Mouse (Mus musculus) G1E (cell line): ENCODE measurements around the gene Gm6583.

Source experiments
- CTCF ChIP-seq: IDR thresholded peaks from 2 replicates; pipeline ENCODE4 v1.5.1; 2012; ENCODE audit warnings: low read depth, low read length, inconsistent platforms, mixed read lengths
- GATA1 ChIP-seq: IDR thresholded peaks from 2 replicates; pipeline ENCODE4 v1.6.1; 2012; ENCODE audit warnings: borderline replicate concordance, low read length, inconsistent platforms, mixed read lengths
- GATA2 ChIP-seq: IDR thresholded peaks from 2 replicates; pipeline ENCODE4 v1.6.1; 2012; ENCODE audit warnings: low read depth, low read length, inconsistent platforms, borderline replicate concordance
- POLR2AphosphoS5 ChIP-seq: IDR thresholded peaks from 2 replicates; pipeline ENCODE4 v1.6.1; 2012; ENCODE audit warnings: low read depth, low read length, inconsistent platforms; ENCODE audit not compliant: insufficient replicate concordance
- TAL1 ChIP-seq: conservative IDR thresholded peaks from 2 replicates; pipeline ENCODE4 v1.6.1; 2012; ENCODE audit warnings: low read depth, low read length, inconsistent platforms, mixed read lengths

DNA sequence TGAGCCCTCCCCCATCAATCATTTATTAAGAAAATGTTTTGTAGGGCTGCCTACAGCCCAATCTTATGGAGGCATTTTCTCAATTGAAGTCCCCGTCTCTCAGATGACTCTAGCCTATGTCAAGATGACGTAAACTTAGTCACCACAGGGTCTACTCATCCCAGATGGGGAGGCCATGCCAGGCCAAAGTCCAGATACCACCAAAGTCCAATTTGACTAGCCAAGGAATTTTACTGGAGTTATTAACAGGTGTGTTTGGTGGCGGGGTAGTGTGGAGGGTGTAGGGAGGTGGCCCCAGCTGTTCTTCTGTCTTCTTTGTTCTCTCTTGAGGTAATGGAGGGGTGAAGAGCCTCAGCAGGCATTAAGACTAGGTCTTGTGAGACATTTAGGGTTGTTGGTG is 4.2 kb upstream of the Gm6583 start:
- no peak for TF ChIP-seq CTCF
- no peak for TF ChIP-seq GATA1
- no peak for TF ChIP-seq POLR2AphosphoS5
- no peak for TF ChIP-seq TAL1
- no peak for TF ChIP-seq GATA2
